Mouse (Mus musculus) T-helper 2 cell (primary cell): ENCODE results near the gene Efcab6.
"Not testable (repeated sequence)": the region's sequence is repeated elsewhere in the genome, so short reads cannot be mapped to it uniquely, and the experiment has no call there.

Source experiments
- in situ Hi-C: fragments of 300-600 bp; cut with MboI, MseI; formaldehyde crosslinking; loops from one replicate; pipeline ENCODE4 v1.15.1; 2025; ENCODE audit warnings: high pct_unique_total_duplicates

Gene Efcab6

GRCm38 (mm10) chr15:84065140-84065539 is at the start of gene Efcab6:
Efcab6 (minus strand) TSS chr15:84065379.
- in situ Hi-C loops, result no loop called here

- in situ Hi-C loops, result no loop called here
Observed at GRCm38 (mm10) chr15:84113873-84114272, 48.7 kb upstream of the Efcab6 start.

GRCm38 (mm10) chr15:84108899-84109298 is 43.7 kb upstream of the Efcab6 start:
- in situ Hi-C loops, result no loop called here

- in situ Hi-C loops, result no loop called here
Observed at GRCm38 (mm10) chr15:84105924-84106500, 40.8 kb upstream of the Efcab6 start.

GRCm38 (mm10) chr15:84105105-84105923 is 40.1 kb upstream of the Efcab6 start, which contains the start of gene Sult4a1:
Sult4a1 (minus strand) TSS chr15:84105754.
- in situ Hi-C loops, result no loop called here

DNA sequence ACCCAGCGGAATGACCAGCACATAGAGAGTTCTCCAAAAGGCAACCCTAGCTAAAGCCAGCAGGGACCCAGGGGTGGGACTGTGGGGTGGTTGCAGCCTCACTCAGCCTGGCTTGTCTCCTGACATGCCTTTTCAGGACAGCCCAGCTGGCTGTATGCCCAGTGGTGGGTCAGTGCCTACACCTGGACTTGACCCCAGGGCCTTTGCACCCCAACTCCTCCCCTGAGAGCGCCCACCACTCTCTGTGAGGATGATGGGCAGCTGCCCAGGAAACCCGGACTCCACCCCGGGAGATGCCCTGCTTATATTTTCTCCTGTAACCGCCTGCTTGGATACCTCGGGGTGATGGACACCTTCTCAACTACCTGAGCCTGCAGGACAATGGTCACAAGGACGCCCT is 39.4 kb upstream of the Efcab6 start:
- in situ Hi-C loops, result no loop called here

- in situ Hi-C loops, result not testable (repeated sequence)
Observed at GRCm38 (mm10) chr15:84097536-84097935, 32.4 kb upstream of the Efcab6 start.

DNA sequence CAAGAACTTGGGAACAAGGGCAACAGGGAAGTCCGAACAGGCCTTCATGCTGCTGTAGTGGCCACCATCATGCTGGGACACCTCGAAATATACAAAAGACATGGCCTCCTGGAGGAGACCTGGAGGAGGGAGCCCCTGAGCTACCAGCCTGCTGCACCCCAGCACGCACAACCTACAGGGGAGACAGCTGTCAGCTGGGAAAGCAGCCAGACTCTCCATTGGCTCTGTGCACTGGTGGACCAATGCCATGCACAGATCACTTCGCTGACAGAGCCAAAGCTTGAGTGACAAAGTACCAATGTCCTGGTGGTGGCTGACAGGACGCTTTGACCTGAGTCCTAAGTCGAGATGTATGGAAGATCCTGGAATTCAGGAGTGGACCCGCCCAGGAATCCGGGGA is 30.9 kb upstream of the Efcab6 start:
- in situ Hi-C loops, result no loop called here

- in situ Hi-C loops, result no loop called here
Observed at GRCm38 (mm10) chr15:84094921-84095320, 29.7 kb upstream of the Efcab6 start.

DNA sequence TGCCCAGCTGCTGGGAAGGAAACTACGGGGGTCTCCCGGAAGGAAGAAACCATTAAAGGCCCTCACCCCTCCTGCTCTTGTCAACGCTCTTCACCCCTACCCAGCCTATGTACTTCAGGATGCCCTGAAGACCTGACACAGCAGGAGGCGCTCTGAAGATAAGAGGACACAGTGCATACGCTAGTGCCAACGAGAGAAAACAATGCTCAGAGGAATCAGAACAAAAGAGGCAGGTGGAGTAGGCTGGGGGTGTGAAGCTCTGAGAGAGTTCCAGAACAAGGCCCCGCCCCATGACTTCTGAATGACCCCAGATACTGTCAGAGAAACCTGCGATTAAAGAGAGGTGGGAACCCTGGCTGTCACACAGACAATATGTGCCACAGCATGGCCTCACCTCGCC is 21.6 kb upstream of the Efcab6 start:
- in situ Hi-C loops, result no loop called here

DNA sequence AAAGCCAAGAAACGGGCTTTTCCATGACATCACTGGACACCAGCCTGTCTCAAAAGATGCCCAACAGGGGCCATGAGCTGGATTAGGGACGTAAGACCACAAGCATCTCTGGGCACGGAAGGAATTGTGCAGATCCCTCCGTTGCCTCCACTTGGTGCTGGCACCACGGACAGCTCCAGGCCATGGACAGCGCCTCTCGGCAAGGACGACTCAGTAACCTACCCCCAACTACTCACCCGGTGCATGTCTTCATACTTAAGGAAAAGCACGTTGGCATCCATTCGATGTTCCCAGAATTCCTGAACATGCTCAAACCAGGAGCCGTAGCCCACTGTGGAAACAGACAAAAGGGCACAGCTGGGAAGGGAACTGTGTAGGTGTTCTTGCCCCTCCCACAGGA is 21.2 kb upstream of the Efcab6 start:
- in situ Hi-C loops, result no loop called here

GRCm38 (mm10) chr15:84080069-84080468 is 14.9 kb upstream of the Efcab6 start:
- in situ Hi-C loops, result no loop called here

- in situ Hi-C loops, result no loop called here
Observed at GRCm38 (mm10) chr15:84079519-84079918, 14.3 kb upstream of the Efcab6 start.

DNA sequence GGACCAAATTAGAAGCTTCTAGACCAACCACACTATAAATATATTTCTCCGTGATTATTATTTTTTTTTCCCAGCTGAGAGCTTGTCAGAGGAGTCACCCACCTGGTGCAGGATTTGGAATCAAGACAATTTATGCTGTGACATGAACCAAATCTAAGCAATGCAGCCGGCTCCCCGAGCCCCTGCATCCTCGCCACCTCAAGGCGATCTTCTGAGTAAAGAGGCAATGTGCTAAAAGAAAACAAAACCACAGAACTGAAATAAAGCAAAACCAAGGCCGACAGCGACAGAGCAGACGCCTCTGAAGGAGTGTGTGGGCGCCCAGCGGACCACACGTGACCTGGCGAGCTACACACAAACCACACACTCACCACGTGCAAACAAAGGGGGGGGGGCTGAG is 13.5 kb upstream of the Efcab6 start:
- in situ Hi-C loops, result no loop called here

GRCm38 (mm10) chr15:84077151-84077550 is 12.0 kb upstream of the Efcab6 start:
- in situ Hi-C loops, result no loop called here

GRCm38 (mm10) chr15:84074705-84075185 is 9.6 kb upstream of the Efcab6 start:
- in situ Hi-C loops, result no loop called here

- in situ Hi-C loops, result no loop called here
Observed at GRCm38 (mm10) chr15:84073911-84074704, 8.9 kb upstream of the Efcab6 start.

- in situ Hi-C loops, result no loop called here
Observed at GRCm38 (mm10) chr15:84073058-84073457, 7.9 kb upstream of the Efcab6 start.

DNA sequence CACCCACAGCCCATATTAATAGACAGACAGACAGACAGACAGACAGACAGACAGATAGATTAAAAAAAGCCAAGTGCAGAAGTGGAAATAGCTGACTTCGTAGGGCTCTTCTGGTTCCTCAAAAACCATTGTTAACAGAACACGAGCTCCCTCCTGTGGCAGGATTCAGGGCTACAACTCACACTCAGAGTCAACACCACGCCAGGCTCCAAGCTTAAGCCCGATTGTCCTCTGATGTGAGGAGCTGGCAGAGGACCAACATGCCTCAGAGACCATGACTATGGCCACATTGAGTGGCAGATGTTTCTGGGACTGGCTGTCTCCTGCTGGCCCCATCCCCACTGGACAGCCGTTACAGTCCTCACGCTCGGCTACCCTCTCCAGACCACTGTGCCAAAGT is 7.0 kb upstream of the Efcab6 start:
- in situ Hi-C loops, result no loop called here

GRCm38 (mm10) chr15:84070116-84070676 is 5.0 kb upstream of the Efcab6 start:
- in situ Hi-C loops, result no loop called here

GRCm38 (mm10) chr15:84069455-84070050 is 4.4 kb upstream of the Efcab6 start:
- in situ Hi-C loops, result no loop called here

DNA sequence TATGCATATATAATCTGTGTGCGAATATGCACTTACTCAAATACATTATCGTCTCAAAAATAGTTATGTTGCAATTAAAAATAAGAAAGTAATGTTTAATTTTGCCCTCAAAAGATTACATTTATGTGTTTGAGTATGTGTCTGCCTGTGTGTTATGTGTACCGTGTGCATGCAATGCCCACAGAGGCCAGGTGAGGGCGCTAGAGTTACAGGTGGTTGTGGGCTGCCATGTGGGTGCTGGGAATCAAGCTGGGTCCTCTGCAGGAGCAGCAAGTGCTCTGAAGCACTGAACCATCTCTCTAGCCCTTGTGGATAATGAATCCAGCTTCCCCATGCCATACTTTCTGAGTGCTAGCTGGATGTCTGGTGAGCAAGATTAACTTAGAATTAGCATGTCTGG is 522 bp upstream of the Efcab6 start:
- in situ Hi-C loops, result no loop called here
